Mouse (Mus musculus) 416B (cell line): ENCODE measurements at regions not wholly inside any gene's neighbourhood (a gene's known extent, or its start where the extent isn't known, plus 50 kb on each side); places are given as distances from the start of the nearest gene placed in this dataset.

Experiments used
- DNase-seq: peaks from one replicate; pipeline ENCODE4 v3.0.0; 2011; ENCODE audit warnings: low read depth

- no peak for DNase-seq
Observed at GRCm38 (mm10) chr11:114261959-114262358, 195.1 kb upstream of the Sdk2 start.

DNA sequence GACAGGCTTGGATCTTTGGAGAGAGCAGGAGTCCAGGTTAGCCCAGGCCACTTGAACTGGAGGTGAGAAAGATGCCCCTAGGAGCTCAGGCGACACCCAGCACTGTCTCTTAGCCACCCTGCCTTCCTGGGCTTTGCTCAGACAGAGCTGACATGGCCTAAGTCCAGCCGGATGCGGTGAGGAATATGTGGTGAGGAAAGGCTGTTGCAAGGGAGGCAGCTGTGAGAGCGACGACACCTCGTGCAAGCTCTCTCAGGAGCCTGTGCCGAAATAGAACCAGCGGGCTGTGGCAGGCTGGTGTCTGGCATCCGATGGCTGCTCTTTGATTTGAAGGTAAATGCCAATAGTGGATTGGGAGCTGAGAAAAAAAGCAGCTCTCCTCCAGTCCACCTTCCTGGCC, 191.4 kb upstream of the Sdk2 start:
- DNase-seq, result no peak

DNA sequence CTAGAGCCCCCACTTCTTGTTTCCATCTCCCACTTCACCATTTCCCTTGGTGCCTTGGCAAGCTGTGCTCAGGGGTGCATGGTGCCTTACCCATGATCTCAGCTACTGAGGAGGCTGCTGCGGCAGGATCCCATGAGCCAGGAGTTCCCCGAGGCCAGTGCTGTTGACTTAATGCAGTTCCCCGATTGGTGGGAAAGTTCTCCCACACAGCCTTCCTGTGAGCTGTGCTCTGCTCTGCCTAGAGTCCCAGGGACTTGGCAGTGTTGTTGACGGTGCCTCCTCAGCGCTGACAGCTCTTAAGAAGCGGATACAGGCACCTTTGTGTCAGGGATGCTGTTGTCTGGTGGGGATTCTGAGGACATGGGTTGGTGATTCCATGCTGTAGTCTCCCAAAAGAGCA, 190.9 kb upstream of the Sdk2 start:
- no peak for DNase-seq

- DNase-seq, result no peak
Observed at GRCm38 (mm10) chr11:114257061-114257460, 190.2 kb upstream of the Sdk2 start.

DNA sequence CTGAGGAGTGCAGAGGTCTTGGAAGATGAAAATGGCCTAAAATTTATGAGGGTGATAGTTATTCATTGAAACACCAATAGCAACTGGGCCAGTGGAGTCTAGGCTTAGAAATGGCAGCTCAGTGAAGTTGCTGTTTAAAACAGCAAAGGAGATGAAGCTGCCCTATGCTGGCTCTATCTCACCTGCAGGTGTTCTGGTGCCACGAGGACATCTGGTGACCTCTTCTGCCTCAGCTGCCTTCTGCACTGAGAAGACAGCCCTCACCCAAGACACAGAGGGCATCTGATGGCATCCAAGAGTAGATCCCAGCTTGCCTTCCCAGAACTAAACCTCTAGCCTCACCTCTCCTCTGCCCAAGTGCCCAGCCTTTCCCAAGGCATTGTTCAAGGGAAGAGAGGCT, 187.5 kb upstream of the Sdk2 start:
- no peak for DNase-seq

- DNase-seq, result no peak
Observed at GRCm38 (mm10) chr11:114251614-114252013, 184.8 kb upstream of the Sdk2 start.

GRCm38 (mm10) chr11:114249215-114249614, 182.4 kb upstream of the Sdk2 start:
- DNase-seq, result no peak

DNA sequence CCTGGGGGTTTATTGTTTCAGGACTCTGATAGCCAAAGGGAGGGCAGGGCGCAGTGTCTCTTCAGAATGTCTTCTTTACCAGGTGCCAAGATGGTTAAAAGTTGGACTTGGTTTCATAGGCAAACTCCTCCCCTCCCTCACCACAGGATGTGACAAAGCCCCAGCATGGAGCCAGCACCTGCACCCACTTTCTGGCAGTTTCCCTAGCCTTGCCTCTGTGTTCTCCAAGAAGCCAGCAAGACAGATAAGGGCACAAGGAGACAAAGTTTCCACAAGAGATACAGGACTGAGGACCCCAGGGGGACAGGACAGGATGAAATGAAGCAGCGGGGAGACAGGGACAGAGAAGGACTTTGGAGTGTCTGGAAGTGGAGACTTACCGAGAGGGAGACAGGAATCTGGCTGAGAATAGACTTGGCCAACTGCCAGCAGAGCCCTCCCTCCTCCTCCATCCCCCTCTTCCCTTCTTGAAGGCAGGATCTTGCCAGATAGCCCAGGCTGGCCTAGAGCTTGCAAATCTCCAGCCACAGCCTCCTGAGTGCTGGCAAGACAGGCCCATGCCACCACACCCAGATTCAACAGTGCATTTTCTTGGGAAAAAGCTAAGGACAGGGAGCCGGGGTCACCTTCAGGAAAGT, 181.5 kb upstream of the Sdk2 start:
- no peak for DNase-seq

DNA sequence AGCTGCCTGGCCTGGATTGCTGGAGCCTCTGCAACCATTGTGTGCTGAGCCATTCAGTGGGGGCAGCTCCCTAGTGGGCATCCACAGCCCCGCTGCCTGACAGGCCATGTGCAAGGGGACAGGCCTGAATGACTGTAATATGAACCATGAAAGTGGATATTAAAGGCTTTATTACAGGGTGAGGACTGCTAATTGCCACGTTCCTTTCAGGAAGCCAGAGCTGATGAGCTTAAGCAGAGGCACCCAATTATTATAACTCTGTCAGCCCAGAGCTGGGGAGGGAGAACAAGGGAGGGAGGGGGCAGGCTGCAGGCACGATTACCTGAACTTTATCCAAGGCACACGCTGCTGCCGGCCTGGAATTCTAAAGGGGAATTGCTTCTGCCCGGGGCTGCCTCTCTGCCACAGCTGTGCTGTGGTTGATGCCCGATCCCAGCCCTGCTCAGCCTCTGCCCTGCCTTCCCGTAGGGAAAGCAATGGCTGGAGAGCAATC, 172.5 kb upstream of the Sdk2 start:
- no peak for DNase-seq

DNA sequence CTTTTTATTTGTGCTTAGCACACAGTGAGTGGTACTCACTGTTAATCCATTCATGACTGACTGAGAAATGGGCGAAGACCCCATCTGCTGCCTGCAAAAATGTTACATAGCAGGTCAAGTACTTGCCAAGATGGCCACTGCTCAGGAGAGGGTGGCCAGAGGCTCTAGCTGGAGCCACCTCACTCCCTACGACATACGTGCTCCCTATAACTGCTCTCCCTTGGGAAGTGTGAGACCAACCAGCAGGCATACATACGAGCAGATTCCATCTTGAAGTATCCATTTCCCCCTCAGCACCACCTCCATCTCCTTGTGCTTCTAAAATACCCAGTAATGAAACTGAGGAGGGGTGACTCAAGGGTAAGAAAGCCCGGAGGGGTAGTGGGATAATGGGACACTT, 172.0 kb upstream of the Sdk2 start:
- no peak for DNase-seq

- DNase-seq, result no peak
Observed at GRCm38 (mm10) chr11:114238316-114238715, 171.5 kb upstream of the Sdk2 start.

GRCm38 (mm10) chr11:114234542-114234910, 167.7 kb upstream of the Sdk2 start:
- no peak for DNase-seq

- DNase-seq, result no peak
Observed at GRCm38 (mm10) chr11:114233636-114234541, 167.0 kb upstream of the Sdk2 start.

DNA sequence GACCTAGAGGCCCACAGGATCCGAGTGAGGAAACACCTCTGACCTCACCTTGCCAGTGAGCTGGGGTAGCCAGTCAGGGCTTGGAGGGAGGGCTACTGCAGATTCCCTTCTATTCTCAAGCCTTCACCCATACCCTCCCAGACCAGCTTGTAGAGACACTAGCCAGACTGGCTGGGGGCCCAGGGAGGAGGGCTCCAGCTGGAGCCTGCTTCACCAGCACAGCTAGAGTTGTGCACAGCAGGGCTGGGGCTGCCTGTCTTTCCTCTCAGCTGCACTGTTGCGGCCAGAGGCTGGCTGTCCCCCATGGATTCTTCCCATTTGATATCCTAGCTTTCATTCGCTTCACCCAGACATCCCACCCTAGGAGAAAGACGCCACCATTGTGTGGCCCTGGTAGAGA, 165.0 kb upstream of the Sdk2 start:
- no peak for DNase-seq

DNA sequence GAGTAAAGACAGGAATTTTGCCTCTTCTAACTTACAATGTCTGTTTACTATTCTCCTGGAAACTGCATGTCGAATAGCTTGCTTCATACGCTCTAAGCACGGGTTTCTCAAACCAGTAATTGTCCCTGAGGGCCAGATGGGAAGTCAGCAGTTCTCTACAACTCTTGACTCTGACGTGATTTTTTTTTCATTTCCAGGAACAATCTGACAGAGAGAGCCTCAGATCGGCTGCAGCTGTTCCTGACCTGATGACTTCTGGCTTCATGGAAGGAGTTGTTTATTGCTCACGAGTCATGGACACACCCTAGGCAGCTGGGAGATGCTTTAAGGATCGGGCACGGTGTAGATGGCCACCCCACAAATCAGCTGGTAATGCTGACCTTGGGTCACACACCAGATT, 162.9 kb upstream of the Sdk2 start:
- DNase-seq, result no peak

GRCm38 (mm10) chr11:114229196-114229595, 162.3 kb upstream of the Sdk2 start:
- no peak for DNase-seq

DNA sequence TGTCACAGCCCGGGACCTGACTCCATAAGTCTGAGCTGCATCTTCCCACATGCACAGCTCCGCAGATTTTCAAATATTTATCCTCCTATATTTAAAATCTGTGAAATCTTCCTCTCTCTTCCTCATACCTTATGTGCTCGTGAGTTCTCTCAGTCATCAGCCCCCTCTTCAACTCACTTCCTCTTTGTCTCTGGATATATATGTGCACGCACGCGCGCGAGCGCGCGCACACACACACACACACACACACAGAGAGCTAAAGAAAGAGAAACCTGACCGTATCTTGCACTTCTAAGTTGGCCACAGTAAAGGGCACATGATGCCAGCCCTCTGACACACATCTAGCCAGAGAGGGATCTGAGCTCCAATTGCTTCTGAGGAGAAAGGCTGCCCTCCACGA, 159.7 kb upstream of the Sdk2 start:
- DNase-seq, result no peak

GRCm38 (mm10) chr11:114224706-114225105, 157.9 kb upstream of the Sdk2 start:
- DNase-seq, result no peak

- DNase-seq, result no peak
Observed at GRCm38 (mm10) chr11:114223061-114223460, 156.2 kb upstream of the Sdk2 start.

DNA sequence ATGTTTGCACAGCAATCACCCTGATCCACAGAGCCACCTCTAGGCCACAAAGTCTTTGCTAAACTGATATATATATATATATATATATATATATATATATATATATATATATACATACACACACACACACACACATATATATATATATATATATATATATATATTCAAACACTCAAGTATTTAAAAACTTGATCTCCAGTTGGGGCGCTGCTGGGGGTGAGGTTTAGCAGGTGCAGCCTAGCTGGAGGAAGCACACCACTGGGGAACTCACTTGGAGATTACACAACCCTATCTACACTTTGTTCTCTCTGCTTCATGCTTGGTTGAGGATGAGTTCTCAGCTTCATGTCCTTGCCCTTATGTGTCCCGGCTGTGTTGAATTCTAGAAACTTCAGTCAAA, 153.6 kb upstream of the Sdk2 start:
- no peak for DNase-seq

- no peak for DNase-seq
Observed at GRCm38 (mm10) chr11:114218732-114219506, 152.1 kb upstream of the Sdk2 start.

- no peak for DNase-seq
Observed at GRCm38 (mm10) chr11:114217245-114217757, 150.5 kb upstream of the Sdk2 start.
